Mouse (Mus musculus): Measurements from ENCODE around the gene Pgbd1. TPM values are rescaled to one million over a fixed set of nuclear protein-coding genes. Genes with fewer than 3 reads are reported as not detected.
A peak's percentile ranks its signal among the peaks of the same experiment; 100 is the strongest.

Pgbd1 gene
- polyA plus RNA-seq, 1 experiment, result 1.1 TPM

- H3K27ac ChIP-seq (ENCODE audit: insufficient read depth, low read depth, low read length), result no peak overlapping the region
- TF ChIP-seq CTCF (conservative IDR thresholded peaks at IDR 0.05; ENCODE audit: insufficient read depth, insufficient read length, low read depth, low read length), result no peak
- TF ChIP-seq POLR2A (IDR thresholded peaks at IDR 0.05; ENCODE audit: low read depth, low read length), result no peak
- peak; percentile 42 for DNase-seq
- peaks cover 32% of the 10 kb centered on the region for H3K36me3 ChIP-seq (ENCODE audit: control insufficient read depth, insufficient read depth, low read length)
- H3K4me3 ChIP-seq (ENCODE audit: insufficient read depth, low read depth, low read length), result no peak overlapping the region
- H3K27me3 ChIP-seq (replicated peaks; ENCODE audit: control insufficient read depth, insufficient read depth, low read length), result no peaks in the 10 kb centered on the region
- 70% methylated on average over 1 of the region's 1 CpGs for WGBS
- no peaks in the 10 kb centered on the region for H3K4me1 ChIP-seq (ENCODE audit: control insufficient read depth, insufficient read depth, low read length)
Observed at GRCm38 (mm10) chr13:21395211-21395610, 45.6 kb downstream of the Pgbd1 start.

- WGBS, result 95% methylated on average over 2 of the region's 2 CpGs
- Histone ChIP-seq H3K4me1 (ENCODE audit: control insufficient read depth, insufficient read depth, low read length) (no peaks in the 10 kb centered on the region), H3K4me3 (ENCODE audit: insufficient read depth, low read depth, low read length) (no peak overlapping the region), H3K27ac (ENCODE audit: insufficient read depth, low read depth, low read length) (no peak overlapping the region), H3K36me3 (ENCODE audit: control insufficient read depth, insufficient read depth, low read length) (no peaks in the 10 kb centered on the region), H3K27me3 (replicated peaks; ENCODE audit: control insufficient read depth, insufficient read depth, low read length) (no peaks in the 10 kb centered on the region)
- no peak for DNase-seq
- no peak for TF ChIP-seq CTCF (conservative IDR thresholded peaks at IDR 0.05; ENCODE audit: insufficient read depth, insufficient read length, low read depth, low read length)
- TF ChIP-seq POLR2A (IDR thresholded peaks at IDR 0.05; ENCODE audit: low read depth, low read length), result no peak
Observed at GRCm38 (mm10) chr13:21377773-21378172, 63.1 kb downstream of the Pgbd1 start.

GRCm38 (mm10) chr13:21372700-21373099 is 68.2 kb downstream of the Pgbd1 start:
- Histone ChIP-seq H3K27ac (ENCODE audit: insufficient read depth, low read depth, low read length) (no peak overlapping the region), H3K4me1 (ENCODE audit: control insufficient read depth, insufficient read depth, low read length) (no peaks in the 10 kb centered on the region), H3K27me3 (replicated peaks; ENCODE audit: control insufficient read depth, insufficient read depth, low read length) (no peaks in the 10 kb centered on the region), H3K4me3 (ENCODE audit: insufficient read depth, low read depth, low read length) (no peak overlapping the region), H3K36me3 (ENCODE audit: control insufficient read depth, insufficient read depth, low read length) (peaks cover 4% of the 10 kb centered on the region)
- 92% methylated on average over 2 of the region's 2 CpGs for WGBS
- no peak for TF ChIP-seq POLR2A (IDR thresholded peaks at IDR 0.05; ENCODE audit: low read depth, low read length)
- no peak for TF ChIP-seq CTCF (conservative IDR thresholded peaks at IDR 0.05; ENCODE audit: insufficient read depth, insufficient read length, low read depth, low read length)
- no peak for DNase-seq

Other genes starting within 250 kb of the Pgbd1 start
- gene Gpx5, start 148.3 kb downstream of the Pgbd1 start, polyA plus RNA-seq (2012; rRNA removed), result not detected in 2 replicates
- gene Gpx6, start 128.9 kb downstream of the Pgbd1 start, polyA plus RNA-seq (2012; rRNA removed), result 24.6 and 28.9 TPM in 2 replicates
- not detected in 2 replicates for gene Olfr1367, start 94.1 kb downstream of the Pgbd1 start, polyA plus RNA-seq (2012; rRNA removed)
- gene Zscan12, start 78.2 kb downstream of the Pgbd1 start, polyA plus RNA-seq (2012; rRNA removed), result 1.6 TPM in 2 replicates
- gene Zkscan3, start 38.3 kb downstream of the Pgbd1 start, polyA plus RNA-seq (2012; rRNA removed), result 18.4 and 20.6 TPM in 2 replicates
- gene Zscan26, start 12.7 kb upstream of the Pgbd1 start, polyA plus RNA-seq (2012; rRNA removed), result 13.7 and 14.7 TPM in 2 replicates
- 0.13 and 0.23 TPM in 2 replicates for gene Nkapl, start 27.5 kb upstream of the Pgbd1 start, polyA plus RNA-seq (2012; rRNA removed)
- gene Zkscan4, start 37.8 kb upstream of the Pgbd1 start, polyA plus RNA-seq (2012; rRNA removed), result 0.54 and 0.56 TPM in 2 replicates
- gene Gm10065, start 38.4 kb upstream of the Pgbd1 start, polyA plus RNA-seq (2012; rRNA removed), result not detected in 2 replicates
- gene AK157302, start 54.2 kb upstream of the Pgbd1 start, polyA plus RNA-seq (2012; rRNA removed), result 0.26 and 0.34 TPM in 2 replicates
- 54.6 and 55.1 TPM in 2 replicates for gene Gm11273, start 60.4 kb upstream of the Pgbd1 start, polyA plus RNA-seq (2012; rRNA removed)
- gene Zkscan8, start 90.1 kb upstream of the Pgbd1 start, polyA plus RNA-seq (2012; rRNA removed), result 3.0 and 4.2 TPM in 2 replicates
- gene Olfr1366, start 101.8 kb upstream of the Pgbd1 start, polyA plus RNA-seq (2012; rRNA removed), result not detected in 2 replicates
- gene Olfr1535, start 118.8 kb upstream of the Pgbd1 start, polyA plus RNA-seq (2012; rRNA removed), result not detected in 2 replicates
- not detected in 2 replicates for gene Olfr1364, start 140.7 kb upstream of the Pgbd1 start, polyA plus RNA-seq (2012; rRNA removed)
- not detected in 2 replicates for gene Olfr1362, start 173.0 kb upstream of the Pgbd1 start, polyA plus RNA-seq (2012; rRNA removed)
- not detected in 2 replicates for gene Olfr11, start 201.5 kb upstream of the Pgbd1 start, polyA plus RNA-seq (2012; rRNA removed)
- not detected in 2 replicates for gene Olfr1361, start 222.3 kb upstream of the Pgbd1 start, polyA plus RNA-seq (2012; rRNA removed)
- gene Olfr1360, start 236.3 kb upstream of the Pgbd1 start, polyA plus RNA-seq (2012; rRNA removed), result not detected in 2 replicates